Mouse (Mus musculus) myocyte (in vitro differentiated cells): ENCODE measurements around the gene Disp3.

ENCODE experiments used
- CEBPB ChIP-seq: IDR thresholded peaks from 2 replicates; pipeline ENCODE4 v1.6.1; 2011; ENCODE audit warnings: mild to moderate bottlenecking, moderate library complexity; ENCODE audit not compliant: poor library complexity, insufficient read depth, severe bottlenecking
- E2F4 ChIP-seq: IDR thresholded peaks from one replicate; pipeline ENCODE4 v1.6.1; 2011; ENCODE audit warnings: mild to moderate bottlenecking, control low read depth, moderate library complexity; ENCODE audit not compliant: insufficient read depth
- MAX ChIP-seq: IDR thresholded peaks from one replicate; pipeline ENCODE4 v1.6.1; 2011; ENCODE audit warnings: low read depth, mild to moderate bottlenecking, control low read depth
- MYOD1 ChIP-seq, 3 experiments: IDR thresholded peaks; one replicate each; pipeline ENCODE4 v1.6.1; 2011; ENCODE audit warnings: control low read depth in 2 of 3, low read depth in 2 of 3, mild to moderate bottlenecking in 2 of 3, moderate library complexity in 1 of 3; ENCODE audit not compliant: insufficient read length in 2 of 3, control insufficient read depth in 1 of 3
- POLR2A ChIP-seq: IDR thresholded peaks from one replicate; pipeline ENCODE4 v1.6.1; 2011; ENCODE audit warnings: low read depth, mild to moderate bottlenecking, control low read depth, moderate library complexity; ENCODE audit not compliant: insufficient read length
- SRF ChIP-seq: IDR thresholded peaks from one replicate; pipeline ENCODE4 v1.6.1; 2011; ENCODE audit warnings: low read depth; ENCODE audit not compliant: control insufficient read depth, insufficient read length
- TCF12 ChIP-seq: IDR thresholded peaks from one replicate; pipeline ENCODE4 v1.6.1; 2011; ENCODE audit warnings: mild to moderate bottlenecking, control low read depth; ENCODE audit not compliant: poor library complexity, insufficient read depth, severe bottlenecking
- TCF3 ChIP-seq: IDR thresholded peaks from one replicate; pipeline ENCODE4 v1.6.1; 2011; ENCODE audit warnings: low read depth, control low read depth; ENCODE audit not compliant: insufficient read length
- USF1 ChIP-seq: IDR thresholded peaks from one replicate; pipeline ENCODE4 v1.6.1; 2011; ENCODE audit warnings: low read depth, mild to moderate bottlenecking, control low read depth, moderate library complexity

- TF ChIP-seq POLR2A (no peak), MYOD1 (IDR thresholded peaks at IDR 0.05; ENCODE audit: control insufficient read depth in 1 of 3, insufficient read length in 2 of 3, low read depth in 2 of 3) (no peak), MAX (no peak), SRF (no peak), TCF3 (no peak), TCF12 (no peak), USF1 (no peak), E2F4 (no peak), CEBPB (no peak)
These were observed 20.7 kb downstream of the Disp3 start for GRCm38 (mm10) chr4:148266973-148267507.
